Mouse (Mus musculus): ENCODE measurements at regions not wholly inside any gene's neighbourhood (a gene's known extent, or its start where the extent isn't known, plus 50 kb on each side); places are given as distances from the start of the nearest gene placed in this dataset.
"Not testable (repeated sequence)": the region's sequence is repeated elsewhere in the genome, so short reads cannot be mapped to it uniquely, and the experiment has no call there.

- no peak for ATAC-seq (ENCODE audit: insufficient number of reproducible peaks, low FRiP score, low TSS enrichment, low read depth)
- Histone ChIP-seq H3K36me3 (no peaks in the 10 kb centered on the region), H3K4me1 (no peaks in the 10 kb centered on the region), H3K27me3 (no peaks in the 10 kb centered on the region), H3K4me2 (no peak overlapping the region), H3K9me3 (no peaks in the 10 kb centered on the region), H3K27ac (no peak overlapping the region), H3K4me3 (no peak overlapping the region), H3K9ac (no peak overlapping the region)
- 22% methylated on average over 4 of the region's 4 CpGs for WGBS
These were observed 100.4 kb upstream of the Gap43 start for GRCm38 (mm10) chr16:42440822-42441221.

GRCm38 (mm10) chr16:42431529-42431928, 91.1 kb upstream of the Gap43 start:
- Histone ChIP-seq H3K9ac (no peak overlapping the region), H3K4me1 (no peaks in the 10 kb centered on the region), H3K4me2 (no peak overlapping the region), H3K4me3 (no peak overlapping the region), H3K27ac (no peak overlapping the region), H3K27me3 (no peaks in the 10 kb centered on the region), H3K36me3 (no peaks in the 10 kb centered on the region), H3K9me3 (no peaks in the 10 kb centered on the region)
- 94% methylated on average over 1 of the region's 1 CpGs for WGBS
- no peak for ATAC-seq (ENCODE audit: insufficient number of reproducible peaks, low FRiP score, low TSS enrichment, low read depth)

- Histone ChIP-seq H3K27me3 (no peaks in the 10 kb centered on the region), H3K9ac (no peak overlapping the region), H3K36me3 (no peaks in the 10 kb centered on the region), H3K4me2 (no peak overlapping the region), H3K9me3 (no peaks in the 10 kb centered on the region), H3K27ac (no peak overlapping the region), H3K4me1 (no peaks in the 10 kb centered on the region), H3K4me3 (no peak overlapping the region)
- 81% methylated on average over 4 of the region's 4 CpGs for WGBS
- no peak for ATAC-seq (ENCODE audit: insufficient number of reproducible peaks, low FRiP score, low TSS enrichment, low read depth)
These were observed 76.2 kb upstream of the Gap43 start for GRCm38 (mm10) chr16:42416673-42417072.

- H3K4me1 ChIP-seq; H3K27ac ChIP-seq; H3K9me3 ChIP-seq; H3K4me3 ChIP-seq; H3K4me2 ChIP-seq; H3K9ac ChIP-seq; H3K27me3 ChIP-seq; H3K36me3 ChIP-seq; ATAC-seq (ENCODE audit: insufficient number of reproducible peaks, low FRiP score, low TSS enrichment, low read depth): not testable (repeated sequence)
These were observed 71.6 kb upstream of the Gap43 start for GRCm38 (mm10) chr16:42412031-42412430.

GRCm38 (mm10) chr16:42396596-42396995, 56.1 kb upstream of the Gap43 start:
- WGBS: 93% methylated on average over 1 of the region's 1 CpGs
- H3K36me3 ChIP-seq: no peaks in the 10 kb centered on the region
- no peak overlapping the region for H3K4me2 ChIP-seq
- no peaks in the 10 kb centered on the region for H3K4me1 ChIP-seq
- no peaks in the 10 kb centered on the region for H3K27me3 ChIP-seq
- H3K9ac ChIP-seq: no peak overlapping the region
- H3K27ac ChIP-seq: no peak overlapping the region
- H3K4me3 ChIP-seq: no peak overlapping the region
- H3K9me3 ChIP-seq: no peaks in the 10 kb centered on the region
- ATAC-seq (ENCODE audit: insufficient number of reproducible peaks, low FRiP score, low TSS enrichment, low read depth): no peak

All from limb, embryonic 15.5 days (tissue).